Mouse (Mus musculus) CH12.LX (cell line): ENCODE results near the gene Tmem37. TPM values are rescaled to one million over a fixed set of nuclear protein-coding genes. Genes with fewer than 3 reads are reported as not detected.
A peak's percentile ranks its signal among the peaks of the same experiment; 100 is the strongest.

Experiments
- DNase-seq: peaks from one replicate; pipeline ENCODE4 v3.0.0-alpha.2; 2013; ENCODE audit errors: extremely low read depth
- H3K27ac ChIP-seq: 2 replicates; pipeline ENCODE4 v1.5.1; 2012; ENCODE audit warnings: low read depth, mild to moderate bottlenecking, control low read depth, moderate library complexity; ENCODE audit not compliant: insufficient read depth
- H3K27me3 ChIP-seq: replicated peaks from 2 replicates; pipeline ENCODE3; 2012; ENCODE audit warnings: inconsistent platforms
- H3K36me3 ChIP-seq, 2 experiments: replicated peaks in 1 of 2; 2 replicates each; pipeline versions ENCODE3 to v1.6.1; 2012; ENCODE audit warnings: inconsistent platforms in 1 of 2, low read length in 1 of 2, mild to moderate bottlenecking in 1 of 2, mixed read lengths in 1 of 2, moderate library complexity in 1 of 2; ENCODE audit not compliant: control insufficient read depth in 1 of 2, insufficient read depth in 1 of 2
- H3K4me1 ChIP-seq, 2 experiments: 2 replicates each; pipeline ENCODE4 v1.6.1; 2012; ENCODE audit warnings: inconsistent platforms in 1 of 2, moderate library complexity in 1 of 2; ENCODE audit not compliant: insufficient read depth in 2 of 2, control insufficient read depth in 1 of 2
- H3K4me2 ChIP-seq: 2 replicates; pipeline ENCODE4 v1.6.1; 2012; ENCODE audit warnings: low read depth, mild to moderate bottlenecking, control low read depth; ENCODE audit not compliant: poor library complexity, insufficient read depth, severe bottlenecking
- H3K4me3 ChIP-seq, 3 experiments: fragments of 150-350 bp in 1 of 3; sonication (generic) in 1 of 3; replicated peaks in 1 of 3; 2 replicates each; pipeline versions ENCODE3 to v1.5.1; 2011 to 2012; ENCODE audit warnings: low read depth in 2 of 3, low read length in 2 of 3, mild to moderate bottlenecking in 2 of 3, moderate library complexity in 2 of 3, control low read depth in 1 of 3, improper control_type of control experiment in 1 of 3, inconsistent platforms in 1 of 3, mixed read lengths in 1 of 3; ENCODE audit not compliant: poor library complexity in 1 of 3
- H3K79me2 ChIP-seq: replicated peaks from 2 replicates; pipeline ENCODE4 v1.6.1; 2012; ENCODE audit warnings: mild to moderate bottlenecking, moderate library complexity; ENCODE audit not compliant: control insufficient read depth, poor library complexity, insufficient read depth, severe bottlenecking; ENCODE audit errors: extremely low read depth
- H3K9ac ChIP-seq: 2 replicates; pipeline ENCODE4 v1.6.1; 2012; ENCODE audit warnings: low read depth, mild to moderate bottlenecking, control low read depth, moderate library complexity; ENCODE audit not compliant: insufficient read depth
- H3K9me3 ChIP-seq: replicated peaks from 2 replicates; pipeline ENCODE3; 2012; ENCODE audit warnings: low read length, inconsistent platforms, mixed read lengths
- BHLHE40 ChIP-seq: IDR thresholded peaks from 2 replicates; pipeline ENCODE4 v1.6.1; 2011; ENCODE audit warnings: mild to moderate bottlenecking, low read depth, low read length, improper control_type of control experiment
- CHD2 ChIP-seq: IDR thresholded peaks from 2 replicates; pipeline ENCODE4 v1.6.1; 2011; ENCODE audit warnings: low read length, improper control_type of control experiment
- E2F4 ChIP-seq: IDR thresholded peaks from 2 replicates; pipeline ENCODE4 v1.6.1; 2011; ENCODE audit warnings: low read depth, low read length, improper control_type of control experiment; ENCODE audit not compliant: insufficient replicate concordance
- ETS1 ChIP-seq: conservative IDR thresholded peaks from 2 replicates; pipeline ENCODE4 v1.6.1; 2012; ENCODE audit warnings: low read depth, mild to moderate bottlenecking, inconsistent platforms, low read length, improper control_type of control experiment, moderate library complexity
- HCFC1 ChIP-seq: IDR thresholded peaks from 2 replicates; pipeline ENCODE4 v1.6.1; 2012; ENCODE audit warnings: low read depth, mild to moderate bottlenecking, inconsistent platforms, low read length, improper control_type of control experiment
- MAZ ChIP-seq: IDR thresholded peaks from 2 replicates; pipeline ENCODE4 v1.6.1; 2012; ENCODE audit warnings: low read depth, mild to moderate bottlenecking, inconsistent platforms, low read length, improper control_type of control experiment, moderate library complexity
- MEF2A ChIP-seq: IDR thresholded peaks from 2 replicates; pipeline ENCODE4 v1.6.1; 2014; ENCODE audit warnings: low read depth, mild to moderate bottlenecking, inconsistent platforms, low read length, improper control_type of control experiment, borderline replicate concordance
- MXI1 ChIP-seq: IDR thresholded peaks from 2 replicates; pipeline ENCODE4 v1.6.1; 2011; ENCODE audit warnings: mild to moderate bottlenecking, low read depth, low read length, improper control_type of control experiment
- POLR2AphosphoS2 ChIP-seq: IDR thresholded peaks from 2 replicates; pipeline ENCODE4 v1.6.1; 2011; ENCODE audit warnings: low read depth, low read length, improper control_type of control experiment
- RAD21 ChIP-seq: IDR thresholded peaks from 2 replicates; pipeline ENCODE4 v1.6.1; 2011; ENCODE audit warnings: low read depth, mild to moderate bottlenecking, low read length, improper control_type of control experiment, moderate library complexity
- SIN3A ChIP-seq: IDR thresholded peaks from 2 replicates; pipeline ENCODE4 v1.6.1; 2012; ENCODE audit warnings: low read length, improper control_type of control experiment, inconsistent platforms
- SMC3 ChIP-seq: IDR thresholded peaks from 2 replicates; pipeline ENCODE4 v1.6.1; 2011; ENCODE audit warnings: low read depth, low read length, improper control_type of control experiment
- UBTF ChIP-seq: IDR thresholded peaks from 2 replicates; pipeline ENCODE4 v1.6.1; 2012; ENCODE audit warnings: low read depth, mild to moderate bottlenecking, inconsistent platforms, low read length, improper control_type of control experiment, moderate library complexity
- USF1 ChIP-seq: IDR thresholded peaks from 2 replicates; pipeline ENCODE4 v1.6.1; 2014; ENCODE audit warnings: low read depth, mild to moderate bottlenecking, inconsistent platforms, low read length, improper control_type of control experiment
- ZMIZ1 ChIP-seq: IDR thresholded peaks from 2 replicates; pipeline ENCODE4 v1.6.1; 2012; ENCODE audit warnings: low read depth, mild to moderate bottlenecking, inconsistent platforms, low read length, improper control_type of control experiment
- ZNF384 ChIP-seq: IDR thresholded peaks from 2 replicates; pipeline ENCODE4 v1.6.1; 2012; ENCODE audit warnings: low read depth, low read length, improper control_type of control experiment, inconsistent platforms
- dilution Hi-C: fragments of 300-500 bp; cut with MboI; formaldehyde crosslinking; loops from 2 replicates; pipeline ENCODE4 v1.14.3; 2020; ENCODE audit warnings: low sequenced_read_pairs; ENCODE audit not compliant: extremely low pct_unique_long_range_greater_than_20kb, extremely low pct_ligation_motif_present
- in situ Hi-C: fragments of 300-500 bp; cut with MboI; formaldehyde crosslinking; loops from 3 replicates; pipeline ENCODE4 v1.14.3; 2019; ENCODE audit warnings: low sequenced_read_pairs, low pct_ligation_motif_present, low pct_unique_long_range_greater_than_20kb, mixed read lengths
- polyA plus RNA-seq: library from polyadenylated mRNA; unstranded; fragments of >175 nt; gene quantifications from 2 replicates; pipeline ENCODE4 v1.2.1, GENCODE M21; 2012; ENCODE audit warnings: low read depth; ENCODE audit not compliant: insufficient read length
- total RNA-seq, 2 experiments: library from RNA; depleted of rRNA; stranded (reverse); fragments of 300-350 nt in 1 of 2; fragments of >200 nt in 1 of 2; gene quantifications; 2 replicates each; pipeline ENCODE4 v1.2.3; 2012 to 2014

Tmem37 gene
- total and polyA plus RNA-seq, 3 experiments = not detected

- H3K4me2 ChIP-seq = no peak overlapping the region
- no peak for TF ChIP-seq MXI1
- TF ChIP-seq CHD2 = no peak
- TF ChIP-seq BHLHE40 = no peak
- TF ChIP-seq MEF2A = no peak
- TF ChIP-seq POLR2AphosphoS2 = no peak
- no peak for TF ChIP-seq SIN3A
- TF ChIP-seq SMC3 = no peak
- TF ChIP-seq RAD21 = no peak
- TF ChIP-seq ZNF384 = no peak
- no peak for TF ChIP-seq E2F4
- TF ChIP-seq ZMIZ1 = no peak
- TF ChIP-seq ETS1 = no peak
- TF ChIP-seq HCFC1 = no peak
- TF ChIP-seq USF1 = no peak
- TF ChIP-seq MAZ = no peak
- no peaks in the 10 kb centered on the region for H3K79me2 ChIP-seq
- H3K4me1 ChIP-seq = peaks cover 0 to 17% of the 10 kb centered on the region in 2 experiments; a peak in 2 of 4 replicates
- no peak overlapping the region for H3K27ac ChIP-seq
- in situ Hi-C loops = no loop called here
- no peaks in the 10 kb centered on the region for H3K9me3 ChIP-seq
- DNase-seq = peak; percentile 14
- no peaks in the 10 kb centered on the region for H3K27me3 ChIP-seq
- no peaks in the 10 kb centered on the region for H3K36me3 ChIP-seq
- dilution Hi-C loops = no loop called here
- no peak overlapping the region for H3K9ac ChIP-seq
- no peak overlapping the region for H3K4me3 ChIP-seq
Measured at GRCm38 (mm10) chr1:120055475-120055874, 18.4 kb downstream of the Tmem37 start.

GRCm38 (mm10) chr1:120054997-120055396, 18.9 kb downstream of the Tmem37 start:
- H3K4me3 ChIP-seq = no peak overlapping the region
- no peak overlapping the region for H3K9ac ChIP-seq
- no peaks in the 10 kb centered on the region for H3K79me2 ChIP-seq
- no peaks in the 10 kb centered on the region for H3K9me3 ChIP-seq
- peaks cover 0 to 17% of the 10 kb centered on the region in 2 experiments; a peak in 2 of 4 replicates for H3K4me1 ChIP-seq
- TF ChIP-seq UBTF (no peak), ZMIZ1 (no peak)
- no peaks in the 10 kb centered on the region for H3K27me3 ChIP-seq
- H3K27ac ChIP-seq = no peak overlapping the region
- DNase-seq = no peak
- dilution Hi-C loops = no loop called here
- H3K36me3 ChIP-seq = no peaks in the 10 kb centered on the region
- H3K4me2 ChIP-seq = no peak overlapping the region
- in situ Hi-C loops = no loop called here
